Mouse (Mus musculus): ENCODE measurements around the gene Mef2d. TPM values are rescaled to one million over a fixed set of nuclear protein-coding genes. Genes with fewer than 3 reads are reported as not detected.

Gene Mef2d
- polyA plus RNA-seq, 1 experiment from 2014 or later: 21.8 TPM

- Histone ChIP-seq H3K9ac (ENCODE audit: low read depth, low read length) (no peak overlapping the region), H3K27me3 (ENCODE audit: control insufficient read depth, insufficient read depth, low read length) (peaks cover 100% of the 10 kb centered on the region), H3K27ac (ENCODE audit: low read depth, low read length) (no peak overlapping the region), H3K36me3 (ENCODE audit: control insufficient read depth, insufficient read depth, low read length) (no peaks in the 10 kb centered on the region), H3K4me3 (ENCODE audit: low read length) (no peak overlapping the region), H3K4me1 (ENCODE audit: control insufficient read depth, insufficient read depth, low read length) (0 out of 2 replicates have a peak, but pooled peaks cover 3% of the 10 kb centered on the region), H3K9me3 (ENCODE audit: control insufficient read depth, low read length) (no peaks in the 10 kb centered on the region), H3K4me2 (replicated peaks; ENCODE audit: low read depth, low read length) (no peak overlapping the region)
- 3% methylated on average over 8 of the region's 8 CpGs for WGBS
- ATAC-seq (ENCODE audit: low FRiP score, low TSS enrichment): no peak
Observed at GRCm38 (mm10) chr3:88205563-88206491, 63.7 kb downstream of the Mef2d start.

GRCm38 (mm10) chr3:88206500-88206899 is 64.3 kb downstream of the Mef2d start:
- Histone ChIP-seq H3K27ac (ENCODE audit: low read depth, low read length) (no peak overlapping the region), H3K27me3 (ENCODE audit: control insufficient read depth, insufficient read depth, low read length) (peaks cover 100% of the 10 kb centered on the region), H3K9ac (ENCODE audit: low read depth, low read length) (no peak overlapping the region), H3K36me3 (ENCODE audit: control insufficient read depth, insufficient read depth, low read length) (no peaks in the 10 kb centered on the region), H3K4me3 (ENCODE audit: low read length) (no peak overlapping the region), H3K4me1 (ENCODE audit: control insufficient read depth, insufficient read depth, low read length) (no peaks in the 10 kb centered on the region), H3K9me3 (ENCODE audit: control insufficient read depth, low read length) (no peaks in the 10 kb centered on the region), H3K4me2 (replicated peaks; ENCODE audit: low read depth, low read length) (no peak overlapping the region)
- WGBS: 8% methylated on average over 3 of the region's 3 CpGs
- ATAC-seq (ENCODE audit: low FRiP score, low TSS enrichment): no peak

- Histone ChIP-seq H3K4me1 (ENCODE audit: control insufficient read depth, insufficient read depth, low read length) (no peaks in the 10 kb centered on the region), H3K4me3 (ENCODE audit: low read length) (no peak overlapping the region), H3K4me2 (replicated peaks; ENCODE audit: low read depth, low read length) (no peak overlapping the region), H3K36me3 (ENCODE audit: control insufficient read depth, insufficient read depth, low read length) (no peaks in the 10 kb centered on the region), H3K27me3 (ENCODE audit: control insufficient read depth, insufficient read depth, low read length) (peaks cover 99% of the 10 kb centered on the region), H3K9me3 (ENCODE audit: control insufficient read depth, low read length) (no peaks in the 10 kb centered on the region), H3K9ac (ENCODE audit: low read depth, low read length) (no peak overlapping the region), H3K27ac (ENCODE audit: low read depth, low read length) (no peak overlapping the region)
- no peak for ATAC-seq (ENCODE audit: low FRiP score, low TSS enrichment)
- WGBS: 1% methylated on average over 14 of the region's 14 CpGs
Observed at GRCm38 (mm10) chr3:88206901-88207371, 64.8 kb downstream of the Mef2d start.

- ATAC-seq (ENCODE audit: low FRiP score, low TSS enrichment): no peak
- H3K9me3 ChIP-seq (ENCODE audit: control insufficient read depth, low read length): no peaks in the 10 kb centered on the region
- H3K4me1 ChIP-seq (ENCODE audit: control insufficient read depth, insufficient read depth, low read length): no peaks in the 10 kb centered on the region
- H3K27ac ChIP-seq (ENCODE audit: low read depth, low read length): no peak overlapping the region
- no peak overlapping the region for H3K9ac ChIP-seq (ENCODE audit: low read depth, low read length)
- peaks cover 99% of the 10 kb centered on the region for H3K27me3 ChIP-seq (ENCODE audit: control insufficient read depth, insufficient read depth, low read length)
- WGBS: 2% methylated on average over 15 of the region's 15 CpGs
- no peak overlapping the region for H3K4me3 ChIP-seq (ENCODE audit: low read length)
- H3K36me3 ChIP-seq (ENCODE audit: control insufficient read depth, insufficient read depth, low read length): no peaks in the 10 kb centered on the region
- H3K4me2 ChIP-seq (replicated peaks; ENCODE audit: low read depth, low read length): no peak overlapping the region
Observed at GRCm38 (mm10) chr3:88207451-88208100, 65.4 kb downstream of the Mef2d start.

GRCm38 (mm10) chr3:88208226-88208720 is 66.1 kb downstream of the Mef2d start:
- Histone ChIP-seq H3K9ac (ENCODE audit: low read depth, low read length) (no peak overlapping the region), H3K4me2 (replicated peaks; ENCODE audit: low read depth, low read length) (no peak overlapping the region), H3K36me3 (ENCODE audit: control insufficient read depth, insufficient read depth, low read length) (no peaks in the 10 kb centered on the region), H3K4me3 (ENCODE audit: low read length) (no peak overlapping the region), H3K27me3 (ENCODE audit: control insufficient read depth, insufficient read depth, low read length) (peaks cover 98% of the 10 kb centered on the region), H3K27ac (ENCODE audit: low read depth, low read length) (no peak overlapping the region), H3K9me3 (ENCODE audit: control insufficient read depth, low read length) (no peaks in the 10 kb centered on the region), H3K4me1 (ENCODE audit: control insufficient read depth, insufficient read depth, low read length) (no peaks in the 10 kb centered on the region)
- WGBS: 9% methylated on average over 3 of the region's 3 CpGs
- no peak for ATAC-seq (ENCODE audit: low FRiP score, low TSS enrichment)

- WGBS: under 1% methylated on average over 6 of the region's 6 CpGs
- no peaks in the 10 kb centered on the region for H3K36me3 ChIP-seq (ENCODE audit: control insufficient read depth, insufficient read depth, low read length)
- ATAC-seq (ENCODE audit: low FRiP score, low TSS enrichment): no peak
- H3K9ac ChIP-seq (ENCODE audit: low read depth, low read length): no peak overlapping the region
- H3K4me2 ChIP-seq (replicated peaks; ENCODE audit: low read depth, low read length): no peak overlapping the region
- H3K4me3 ChIP-seq (ENCODE audit: low read length): no peak overlapping the region
- peaks cover 98% of the 10 kb centered on the region for H3K27me3 ChIP-seq (ENCODE audit: control insufficient read depth, insufficient read depth, low read length)
- H3K27ac ChIP-seq (ENCODE audit: low read depth, low read length): no peak overlapping the region
- no peaks in the 10 kb centered on the region for H3K4me1 ChIP-seq (ENCODE audit: control insufficient read depth, insufficient read depth, low read length)
- H3K9me3 ChIP-seq (ENCODE audit: control insufficient read depth, low read length): no peaks in the 10 kb centered on the region
Observed at GRCm38 (mm10) chr3:88209306-88209705, 67.1 kb downstream of the Mef2d start.

GRCm38 (mm10) chr3:88210121-88210520 is 67.9 kb downstream of the Mef2d start:
- Histone ChIP-seq H3K4me2 (replicated peaks; ENCODE audit: low read depth, low read length) (no peak overlapping the region), H3K9ac (ENCODE audit: low read depth, low read length) (no peak overlapping the region), H3K4me3 (ENCODE audit: low read length) (no peak overlapping the region), H3K36me3 (ENCODE audit: control insufficient read depth, insufficient read depth, low read length) (no peaks in the 10 kb centered on the region), H3K27ac (ENCODE audit: low read depth, low read length) (no peak overlapping the region), H3K9me3 (ENCODE audit: control insufficient read depth, low read length) (no peaks in the 10 kb centered on the region), H3K4me1 (ENCODE audit: control insufficient read depth, insufficient read depth, low read length) (no peaks in the 10 kb centered on the region), H3K27me3 (ENCODE audit: control insufficient read depth, insufficient read depth, low read length) (peaks cover 98% of the 10 kb centered on the region)
- WGBS: 10% methylated on average over 2 of the region's 2 CpGs
- ATAC-seq (ENCODE audit: low FRiP score, low TSS enrichment): no peak

GRCm38 (mm10) chr3:88210918-88211317 is 68.7 kb downstream of the Mef2d start:
- Histone ChIP-seq H3K4me3 (ENCODE audit: low read length) (no peak overlapping the region), H3K27ac (ENCODE audit: low read depth, low read length) (no peak overlapping the region), H3K36me3 (ENCODE audit: control insufficient read depth, insufficient read depth, low read length) (no peaks in the 10 kb centered on the region), H3K27me3 (ENCODE audit: control insufficient read depth, insufficient read depth, low read length) (peaks cover 98% of the 10 kb centered on the region), H3K4me1 (ENCODE audit: control insufficient read depth, insufficient read depth, low read length) (no peaks in the 10 kb centered on the region), H3K9ac (ENCODE audit: low read depth, low read length) (no peak overlapping the region), H3K4me2 (replicated peaks; ENCODE audit: low read depth, low read length) (no peak overlapping the region), H3K9me3 (ENCODE audit: control insufficient read depth, low read length) (no peaks in the 10 kb centered on the region)
- ATAC-seq (ENCODE audit: low FRiP score, low TSS enrichment): no peak
- 11% methylated on average over 2 of the region's 2 CpGs for WGBS

- Histone ChIP-seq H3K27me3 (ENCODE audit: control insufficient read depth, insufficient read depth, low read length) (peaks cover 97% of the 10 kb centered on the region), H3K9ac (ENCODE audit: low read depth, low read length) (no peak overlapping the region), H3K4me1 (ENCODE audit: control insufficient read depth, insufficient read depth, low read length) (no peaks in the 10 kb centered on the region), H3K4me2 (replicated peaks; ENCODE audit: low read depth, low read length) (no peak overlapping the region), H3K4me3 (ENCODE audit: low read length) (no peak overlapping the region), H3K36me3 (ENCODE audit: control insufficient read depth, insufficient read depth, low read length) (no peaks in the 10 kb centered on the region), H3K27ac (ENCODE audit: low read depth, low read length) (no peak overlapping the region), H3K9me3 (ENCODE audit: control insufficient read depth, low read length) (no peaks in the 10 kb centered on the region)
- WGBS: 12% methylated on average over 1 of the region's 1 CpGs
- no peak for ATAC-seq (ENCODE audit: low FRiP score, low TSS enrichment)
Observed at GRCm38 (mm10) chr3:88212356-88212755, 70.2 kb downstream of the Mef2d start.
